Mouse (Mus musculus) bone marrow macrophage, adult 2 months (primary cell): Measurements from ENCODE around the gene Slamf7.

Experiments used
- CTCF ChIP-seq: IDR thresholded peaks from 2 replicates; pipeline ENCODE4 v1.5.1; 2012; ENCODE audit warnings: low read depth, mild to moderate bottlenecking, low read length, moderate library complexity
- POLR2A ChIP-seq: IDR thresholded peaks from 2 replicates; pipeline ENCODE4 v1.6.1; 2012; ENCODE audit warnings: mild to moderate bottlenecking, low read depth, low read length, borderline replicate concordance

DNA sequence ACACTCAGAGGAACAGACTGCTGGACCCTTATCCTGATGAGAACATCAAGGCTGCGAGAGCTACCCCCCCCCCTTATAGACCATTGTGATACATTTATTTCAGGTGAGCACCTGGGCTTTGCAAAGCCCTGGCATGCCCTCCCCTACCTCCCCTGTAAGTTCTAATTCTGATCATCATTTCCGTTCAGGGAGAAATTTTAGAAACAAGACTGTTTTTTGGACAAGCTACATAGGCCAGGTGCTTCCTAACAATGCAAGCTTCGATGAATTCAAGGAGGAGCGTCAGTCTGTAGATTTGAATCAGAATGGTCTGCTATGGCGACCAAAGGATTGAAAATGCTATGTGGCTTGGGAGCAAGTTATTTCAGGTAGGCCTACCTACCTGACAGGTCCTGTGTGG is 5.1 kb downstream of the Slamf7 start:
- TF ChIP-seq CTCF (no peak), POLR2A (no peak)
